Mouse (Mus musculus) thymus, adult 2 months (tissue): ENCODE results near the gene Mdga1. TPM values are rescaled to one million over a fixed set of nuclear protein-coding genes. Genes with fewer than 3 reads are reported as not detected.

Experiments
- DNase-seq: peaks from one replicate; pipeline ENCODE4 v3.0.0; 2021
- H3K27ac ChIP-seq: fragments of 200-500 bp; 2 replicates; pipeline ENCODE4 v1.5.1; 2012; ENCODE audit warnings: low read length, control low read depth; ENCODE audit not compliant: control insufficient read depth, insufficient read depth
- H3K27me3 ChIP-seq: fragments of 200-500 bp; 2 replicates; pipeline ENCODE4 v1.6.1; 2012; ENCODE audit warnings: mild to moderate bottlenecking, low read length, moderate library complexity, mixed read lengths; ENCODE audit not compliant: control insufficient read depth, insufficient read depth
- H3K36me3 ChIP-seq: fragments of 200-500 bp; 2 replicates; pipeline ENCODE4 v1.6.1; 2012; ENCODE audit warnings: mild to moderate bottlenecking, low read length, moderate library complexity; ENCODE audit not compliant: control insufficient read depth, insufficient read depth
- H3K4me1 ChIP-seq: fragments of 200-500 bp; replicated peaks from 2 replicates; pipeline ENCODE4 v1.6.1; 2012; ENCODE audit warnings: low read length; ENCODE audit not compliant: control insufficient read depth, insufficient read depth
- H3K4me3 ChIP-seq: fragments of 200-500 bp; 2 replicates; pipeline ENCODE4 v1.5.1; 2012; ENCODE audit warnings: mild to moderate bottlenecking, low read length, control low read depth, moderate library complexity; ENCODE audit not compliant: control insufficient read depth, insufficient read depth
- CTCF ChIP-seq: fragments of 200-500 bp; IDR thresholded peaks from 2 replicates; pipeline ENCODE4 v1.5.1; 2012; ENCODE audit warnings: mild to moderate bottlenecking, control low read depth, low read length, moderate library complexity, borderline replicate concordance; ENCODE audit not compliant: control insufficient read depth, poor library complexity, insufficient read depth; ENCODE audit errors: extremely low read depth
- POLR2A ChIP-seq: fragments of 200-500 bp; IDR thresholded peaks from 2 replicates; pipeline ENCODE4 v1.6.1; 2012; ENCODE audit warnings: mild to moderate bottlenecking, low read length, control low read depth, moderate library complexity; ENCODE audit not compliant: control insufficient read depth, poor library complexity, insufficient read depth; ENCODE audit errors: extremely low read depth
- WGBS: fragments of 180-500 bp; shearing (Covaris S2); methylation state at CpG from one replicate; pipeline ENCODE4 v1.1.7; 2018; 5-methylcytosine and 5-hydroxymethylcytosine counted together
- polyA plus RNA-seq: library from polyadenylated mRNA; depleted of rRNA; stranded (reverse); fragments of >200 nt; gene quantifications from 2 replicates; pipeline ENCODE4 v1.2.3, GENCODE M21; 2012

Gene Mdga1
- polyA plus RNA-seq, 1 experiment: 16.1 TPM

GRCm38 (mm10) chr17:29819608-29820007, 150.3 kb downstream of the Mdga1 start:
- Histone ChIP-seq H3K36me3 (no peaks in the 10 kb centered on the region), H3K27ac (no peak overlapping the region), H3K27me3 (no peaks in the 10 kb centered on the region), H3K4me3 (no peak overlapping the region), H3K4me1 (no peaks in the 10 kb centered on the region)
- TF ChIP-seq CTCF: no peak
- no peak for TF ChIP-seq POLR2A
- 96% methylated on average over 3 of the region's 3 CpGs for WGBS
- DNase-seq: no peak

- 97% methylated on average over 7 of the region's 7 CpGs for WGBS
- no peak overlapping the region for H3K27ac ChIP-seq
- no peak overlapping the region for H3K4me3 ChIP-seq
- TF ChIP-seq POLR2A (no peak), CTCF (no peak)
- DNase-seq: no peak
- no peaks in the 10 kb centered on the region for H3K27me3 ChIP-seq
- H3K4me1 ChIP-seq: no peaks in the 10 kb centered on the region
- H3K36me3 ChIP-seq: no peaks in the 10 kb centered on the region
Measured at GRCm38 (mm10) chr17:29818989-29819388, 150.9 kb downstream of the Mdga1 start.

GRCm38 (mm10) chr17:29818264-29818945, 151.5 kb downstream of the Mdga1 start:
- WGBS: 93% methylated on average over 11 of the region's 11 CpGs

GRCm38 (mm10) chr17:29814758-29815157, 155.1 kb downstream of the Mdga1 start:
- DNase-seq: no peak
- H3K27me3 ChIP-seq: no peaks in the 10 kb centered on the region
- no peak overlapping the region for H3K27ac ChIP-seq
- no peaks in the 10 kb centered on the region; the same call in 1 of the 2 replicates for H3K4me1 ChIP-seq
- TF ChIP-seq POLR2A: no peak
- no peak for TF ChIP-seq CTCF
- no peaks in the 10 kb centered on the region for H3K36me3 ChIP-seq
- WGBS: 95% methylated on average over 6 of the region's 6 CpGs
- H3K4me3 ChIP-seq: no peak overlapping the region

More at GRCm38 (mm10) chr17:29818264-29818945, 151.5 kb downstream of the Mdga1 start:
- Histone ChIP-seq H3K36me3 (no peaks in the 10 kb centered on the region), H3K27me3 (no peaks in the 10 kb centered on the region), H3K4me1 (no peaks in the 10 kb centered on the region; the same call in 1 of the 2 replicates), H3K4me3 (no peak overlapping the region), H3K27ac (no peak overlapping the region)
- no peak for DNase-seq
- no peak for TF ChIP-seq POLR2A

GRCm38 (mm10) chr17:29813328-29813727, 156.6 kb downstream of the Mdga1 start:
- DNase-seq: no peak
- no peak overlapping the region for H3K27ac ChIP-seq
- H3K36me3 ChIP-seq: no peaks in the 10 kb centered on the region
- no peaks in the 10 kb centered on the region for H3K27me3 ChIP-seq
- H3K4me3 ChIP-seq: no peak overlapping the region
- WGBS: 45% methylated on average over 4 of the region's 4 CpGs
- TF ChIP-seq POLR2A (no peak), CTCF (no peak)
- no peaks in the 10 kb centered on the region; the same call in 1 of the 2 replicates for H3K4me1 ChIP-seq

- Histone ChIP-seq H3K4me3 (no peak overlapping the region), H3K27ac (no peak overlapping the region), H3K4me1 (peaks cover 15% of the 10 kb centered on the region), H3K27me3 (no peaks in the 10 kb centered on the region), H3K36me3 (no peaks in the 10 kb centered on the region)
- no peak for DNase-seq
- 91% methylated on average over 3 of the region's 3 CpGs for WGBS
- TF ChIP-seq POLR2A (no peak), CTCF (no peak)
Measured at GRCm38 (mm10) chr17:29803545-29803944, 166.3 kb downstream of the Mdga1 start.

- no peak overlapping the region for H3K27ac ChIP-seq
- WGBS: 41% methylated on average over 4 of the region's 4 CpGs
- peaks cover 15% of the 10 kb centered on the region for H3K4me1 ChIP-seq
- no peak overlapping the region for H3K4me3 ChIP-seq
- DNase-seq: peak; percentile 69
- H3K27me3 ChIP-seq: no peaks in the 10 kb centered on the region
- H3K36me3 ChIP-seq: no peaks in the 10 kb centered on the region
- TF ChIP-seq CTCF: peak; percentile 51; the same call in 1 of the 2 replicates
- no peak for TF ChIP-seq POLR2A
Measured at GRCm38 (mm10) chr17:29801358-29801757, 168.5 kb downstream of the Mdga1 start.
